Mouse (Mus musculus) heart, embryonic 11.5 days (tissue): ENCODE results near the gene Dlx3. TPM values are rescaled to one million over a fixed set of nuclear protein-coding genes. Genes with fewer than 3 reads are reported as not detected.

Source experiments
- ATAC-seq: fragments of 200-750 bp; cut with Nextera tagmentation; replicated peaks from 2 replicates; pipeline ENCODE4 v1.8.0; 2017; ENCODE audit warnings: moderate library complexity; ENCODE audit not compliant: insufficient number of reproducible peaks, low FRiP score, low TSS enrichment
- H3K27ac ChIP-seq: fragments of 300-500 bp; sonication (generic); 2 replicates; pipeline ENCODE4 v1.5.1; 2014; ENCODE audit warnings: mild to moderate bottlenecking, low read depth, low read length
- H3K27me3 ChIP-seq: fragments of 300-500 bp; sonication (generic); 2 replicates; pipeline ENCODE4 v1.6.1; 2014; ENCODE audit warnings: mild to moderate bottlenecking, low read length, mixed read lengths; ENCODE audit not compliant: control insufficient read depth, insufficient read depth
- H3K36me3 ChIP-seq: fragments of 300-500 bp; sonication (generic); 2 replicates; pipeline ENCODE4 v1.6.1; 2014; ENCODE audit warnings: mild to moderate bottlenecking, low read length, moderate library complexity, mixed read lengths; ENCODE audit not compliant: control insufficient read depth, insufficient read depth
- H3K4me1 ChIP-seq: fragments of 300-500 bp; sonication (generic); 2 replicates; pipeline ENCODE4 v1.6.1; 2014; ENCODE audit warnings: low read length; ENCODE audit not compliant: control insufficient read depth, insufficient read depth
- H3K4me2 ChIP-seq: fragments of 300-500 bp; sonication (generic); 2 replicates; pipeline ENCODE4 v1.6.1; 2014; ENCODE audit warnings: mild to moderate bottlenecking, moderate library complexity
- H3K4me3 ChIP-seq: fragments of 300-500 bp; sonication (generic); 2 replicates; pipeline ENCODE4 v1.5.1; 2014; ENCODE audit warnings: low read depth, low read length
- H3K9ac ChIP-seq: fragments of 300-500 bp; sonication (generic); 2 replicates; pipeline ENCODE4 v1.6.1; 2014; ENCODE audit warnings: mild to moderate bottlenecking, low read depth, low read length, moderate library complexity
- H3K9me3 ChIP-seq: fragments of 300-500 bp; sonication (generic); replicated peaks from 2 replicates; pipeline ENCODE4 v1.6.1; 2016; ENCODE audit warnings: low read length; ENCODE audit not compliant: control insufficient read depth
- WGBS: fragments of 180-500 bp; shearing (Covaris S2); extraction: QIAGEN DNeasy Blood & Tissue Kit; methylation state at CpG from one replicate; pipeline ENCODE4 v1.1.7; 2014; ENCODE audit not compliant: insufficient replicate concordance; 5-methylcytosine and 5-hydroxymethylcytosine counted together
- polyA plus RNA-seq: library from polyadenylated mRNA; unstranded; fragments of >200 nt; fragmentation: Nextera tagmentation; extraction: Ambion mirVana; gene quantifications from 2 replicates; pipeline ENCODE4 v1.2.1, GENCODE M21; 2014

Gene Dlx3
- polyA plus RNA-seq, 1 experiment from 2014 or later = 0.40 TPM

GRCm38 (mm10) chr11:95085710-95086109 lies 34.2 kb upstream of the Dlx3 start:
- no peak overlapping the region for H3K9ac ChIP-seq
- H3K4me1 ChIP-seq = peaks cover 28% of the 10 kb centered on the region
- H3K36me3 ChIP-seq = no peaks in the 10 kb centered on the region
- H3K27me3 ChIP-seq = no peaks in the 10 kb centered on the region
- no peak overlapping the region for H3K4me3 ChIP-seq
- H3K9me3 ChIP-seq = no peaks in the 10 kb centered on the region
- ATAC-seq = no peak
- no peak overlapping the region for H3K4me2 ChIP-seq
- no peak overlapping the region for H3K27ac ChIP-seq
- 15% methylated on average over 5 of the region's 5 CpGs for WGBS

DNA sequence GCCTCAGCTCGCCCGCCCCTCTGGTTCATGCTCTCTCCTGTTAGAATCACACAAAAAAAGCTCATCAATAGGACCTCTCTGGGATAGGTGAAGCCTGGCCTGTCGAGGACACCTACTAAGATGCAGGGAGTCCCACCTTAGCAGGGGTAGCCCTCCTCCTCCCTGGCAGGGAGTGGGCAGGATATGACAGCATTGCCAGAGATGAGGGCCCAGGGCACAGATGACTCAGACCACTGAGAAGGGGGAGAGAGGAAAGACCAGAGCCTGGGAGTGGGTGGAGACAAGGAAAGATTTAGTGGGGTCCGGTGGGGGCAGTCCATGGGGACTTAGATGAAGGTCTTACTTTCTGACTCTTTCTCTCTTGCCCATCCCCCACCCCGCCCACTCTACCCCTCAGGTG lies 33.7 kb upstream of the Dlx3 start:
- H3K27ac ChIP-seq = no peak overlapping the region
- 35% methylated on average over 5 of the region's 5 CpGs for WGBS
- no peaks in the 10 kb centered on the region for H3K36me3 ChIP-seq
- no peak for ATAC-seq
- no peak overlapping the region for H3K4me3 ChIP-seq
- no peaks in the 10 kb centered on the region for H3K9me3 ChIP-seq
- H3K27me3 ChIP-seq = no peaks in the 10 kb centered on the region
- no peak overlapping the region for H3K4me2 ChIP-seq
- peaks cover 28% of the 10 kb centered on the region for H3K4me1 ChIP-seq
- no peak overlapping the region for H3K9ac ChIP-seq

DNA sequence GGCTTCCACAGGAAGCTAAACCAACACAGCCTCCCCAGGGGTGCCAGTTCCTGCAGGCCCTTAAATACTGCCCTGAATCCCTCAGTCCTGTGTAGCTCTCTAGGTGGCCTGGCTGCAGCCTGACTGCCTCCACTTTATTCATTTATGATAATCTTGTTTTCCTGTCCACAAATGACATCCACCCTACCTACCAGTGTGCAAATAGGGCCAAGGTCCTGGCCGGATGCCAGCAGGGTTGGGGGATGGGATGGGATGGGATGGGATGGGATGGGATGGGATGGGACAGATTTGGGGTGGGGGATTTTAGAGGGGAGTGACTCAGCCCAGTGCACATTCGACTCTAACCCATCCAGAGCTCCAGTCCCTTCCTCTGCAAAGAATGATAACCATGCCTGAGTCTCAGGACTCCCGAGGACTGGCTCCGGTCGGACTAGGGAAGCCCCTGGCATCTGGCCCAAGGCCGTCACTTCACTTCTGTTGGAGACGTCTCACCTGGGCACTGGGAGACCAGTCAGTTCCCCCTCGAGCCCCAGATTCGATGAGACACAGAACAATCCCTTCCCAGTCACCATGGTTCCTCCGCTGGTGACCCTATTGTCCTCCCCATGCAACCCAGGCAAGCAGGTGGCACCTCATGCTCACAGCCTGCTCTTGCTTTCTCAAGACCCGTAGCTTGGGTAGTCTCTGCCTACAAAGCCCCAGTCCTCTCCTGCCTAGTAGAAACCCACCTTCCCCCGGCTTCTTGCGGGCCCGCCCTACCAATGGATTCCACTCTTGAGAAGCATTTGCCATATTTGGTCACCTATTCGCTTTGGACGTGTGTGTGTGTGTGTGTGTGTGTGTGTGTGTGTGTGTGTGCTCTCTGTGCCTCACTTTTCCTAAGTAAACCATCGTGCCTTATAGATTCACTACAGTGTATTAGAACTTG lies 32.4 kb upstream of the Dlx3 start:
- Histone ChIP-seq H3K4me1 (peaks cover 28% of the 10 kb centered on the region), H3K36me3 (no peaks in the 10 kb centered on the region), H3K9me3 (no peaks in the 10 kb centered on the region), H3K27ac (no peak overlapping the region), H3K27me3 (no peaks in the 10 kb centered on the region), H3K9ac (no peak overlapping the region), H3K4me2 (no peak overlapping the region), H3K4me3 (no peak overlapping the region)
- 0 out of 2 replicates have a peak, but pooled peaks have one; percentile 22 for ATAC-seq
- 42% methylated on average over 17 of the region's 17 CpGs for WGBS

DNA sequence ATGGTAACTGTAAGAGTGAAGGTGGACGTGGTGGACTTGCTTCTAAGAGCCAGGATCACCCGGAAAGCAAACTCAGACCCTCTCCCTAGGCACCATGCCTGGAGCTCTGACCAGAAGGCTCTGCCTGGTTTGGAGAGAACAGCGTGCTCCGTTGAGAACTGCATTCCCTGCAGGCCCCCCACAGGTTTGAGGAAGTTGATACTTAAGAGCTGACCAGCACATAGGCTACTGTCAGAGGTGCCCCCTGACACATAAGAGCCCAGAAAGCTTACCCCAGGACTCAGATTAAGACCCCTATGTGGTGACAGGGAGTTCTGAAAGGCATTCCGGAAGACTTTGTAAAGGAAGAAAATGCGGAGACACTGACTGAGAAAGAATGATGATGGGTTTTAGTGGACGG lies 31.6 kb upstream of the Dlx3 start:
- H3K4me1 ChIP-seq = peaks cover 28% of the 10 kb centered on the region
- 42% methylated on average over 7 of the region's 7 CpGs for WGBS
- no peak overlapping the region; the same call in 1 of the 2 replicates for H3K27ac ChIP-seq

DNA sequence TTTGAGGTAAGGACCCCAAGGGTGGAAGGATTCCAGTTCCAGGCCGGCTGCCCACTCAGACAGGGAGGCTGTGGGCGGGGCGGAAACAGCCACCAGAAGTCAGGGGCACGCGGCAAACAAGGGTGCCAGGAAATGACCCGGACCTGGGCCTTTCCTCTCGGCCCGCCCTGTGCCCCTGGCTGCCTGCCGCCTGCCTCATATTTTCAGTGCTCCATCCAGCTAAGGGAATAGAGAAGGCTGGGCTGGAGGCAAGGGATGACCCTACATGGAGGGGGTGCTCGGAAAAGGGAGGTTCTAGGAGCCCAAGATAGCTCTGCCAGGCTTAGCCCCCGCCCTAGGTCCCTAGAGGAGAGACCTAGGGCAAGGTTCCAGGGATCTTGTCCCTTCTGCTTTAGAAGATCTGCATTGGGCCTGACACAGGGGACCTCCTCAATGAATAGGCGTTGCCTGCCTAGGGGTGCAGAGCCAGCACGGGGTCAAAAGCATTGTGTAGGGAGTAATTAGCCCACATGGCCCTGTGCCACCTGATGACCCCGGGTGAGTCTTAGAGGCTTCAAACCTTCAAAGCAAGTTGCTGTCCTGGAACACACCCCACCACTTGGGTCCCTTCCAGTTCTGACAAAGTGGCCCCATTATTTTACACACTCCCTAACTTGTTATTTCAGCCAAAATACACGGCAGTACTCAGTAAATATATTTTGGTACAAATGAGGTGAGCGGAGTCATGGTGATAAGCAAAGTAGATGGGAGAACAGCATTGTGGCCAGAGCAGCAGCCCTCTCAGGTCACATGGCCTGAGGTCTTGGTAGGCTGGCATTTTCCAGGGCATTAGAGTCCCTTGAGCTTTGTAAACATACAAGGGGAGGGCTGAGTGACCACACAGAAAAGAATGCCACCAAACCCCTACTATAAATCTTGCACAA lies 30.8 kb upstream of the Dlx3 start:
- Histone ChIP-seq H3K27me3 (no peaks in the 10 kb centered on the region), H3K4me1 (peaks cover 28% of the 10 kb centered on the region), H3K36me3 (no peaks in the 10 kb centered on the region), H3K4me3 (no peak overlapping the region), H3K9ac (0 out of 2 replicates have a peak overlapping the region, but pooled peaks have one; percentile 16), H3K27ac (no peak overlapping the region; the same call in 1 of the 2 replicates), H3K9me3 (no peaks in the 10 kb centered on the region), H3K4me2 (no peak overlapping the region; the same call in 1 of the 2 replicates)
- ATAC-seq = no peak
- WGBS = 67% methylated on average over 16 of the region's 16 CpGs

More for the DNA sequence above, 31.6 kb upstream of the Dlx3 start:
- Histone ChIP-seq H3K27me3 (no peaks in the 10 kb centered on the region), H3K9me3 (no peaks in the 10 kb centered on the region), H3K4me2 (no peak overlapping the region), H3K9ac (no peak overlapping the region), H3K36me3 (no peaks in the 10 kb centered on the region), H3K4me3 (no peak overlapping the region)
- ATAC-seq = no peak

- H3K4me3 ChIP-seq = no peak overlapping the region
- 60% methylated on average over 5 of the region's 5 CpGs for WGBS
- H3K9ac ChIP-seq = no peak overlapping the region
- ATAC-seq = no peak
- no peaks in the 10 kb centered on the region for H3K27me3 ChIP-seq
- peaks cover 21% of the 10 kb centered on the region for H3K4me1 ChIP-seq
- no peaks in the 10 kb centered on the region for H3K36me3 ChIP-seq
- no peaks in the 10 kb centered on the region for H3K9me3 ChIP-seq
- no peak overlapping the region for H3K4me2 ChIP-seq
- H3K27ac ChIP-seq = no peak overlapping the region
Observed at GRCm38 (mm10) chr11:95093077-95093476, 26.8 kb upstream of the Dlx3 start.

DNA sequence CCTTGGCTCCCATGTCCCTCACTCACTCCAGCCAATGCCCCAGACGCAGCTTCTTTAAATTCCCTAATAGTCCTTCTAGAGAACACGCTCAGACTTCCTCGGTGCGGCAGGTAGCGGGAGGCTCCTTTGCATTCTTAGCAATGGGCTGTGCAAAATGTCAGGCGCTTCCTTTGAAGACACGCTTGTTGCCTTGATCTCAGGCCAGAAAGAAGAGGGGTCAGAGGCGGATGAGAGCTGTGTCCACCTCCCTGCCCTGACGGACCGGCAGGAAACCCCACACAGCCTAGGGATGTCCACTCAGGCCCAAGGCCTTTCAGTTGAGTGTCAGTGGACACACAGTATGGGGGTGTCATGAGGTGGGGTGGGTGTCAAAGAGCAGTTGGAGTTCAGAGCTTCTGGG lies 24.3 kb upstream of the Dlx3 start:
- Histone ChIP-seq H3K4me1 (peaks cover 10% of the 10 kb centered on the region), H3K4me3 (no peak overlapping the region), H3K27me3 (no peaks in the 10 kb centered on the region), H3K9ac (no peak overlapping the region), H3K4me2 (no peak overlapping the region), H3K9me3 (no peaks in the 10 kb centered on the region), H3K27ac (no peak overlapping the region), H3K36me3 (no peaks in the 10 kb centered on the region)
- no peak for ATAC-seq
- 85% methylated on average over 10 of the region's 10 CpGs for WGBS

DNA sequence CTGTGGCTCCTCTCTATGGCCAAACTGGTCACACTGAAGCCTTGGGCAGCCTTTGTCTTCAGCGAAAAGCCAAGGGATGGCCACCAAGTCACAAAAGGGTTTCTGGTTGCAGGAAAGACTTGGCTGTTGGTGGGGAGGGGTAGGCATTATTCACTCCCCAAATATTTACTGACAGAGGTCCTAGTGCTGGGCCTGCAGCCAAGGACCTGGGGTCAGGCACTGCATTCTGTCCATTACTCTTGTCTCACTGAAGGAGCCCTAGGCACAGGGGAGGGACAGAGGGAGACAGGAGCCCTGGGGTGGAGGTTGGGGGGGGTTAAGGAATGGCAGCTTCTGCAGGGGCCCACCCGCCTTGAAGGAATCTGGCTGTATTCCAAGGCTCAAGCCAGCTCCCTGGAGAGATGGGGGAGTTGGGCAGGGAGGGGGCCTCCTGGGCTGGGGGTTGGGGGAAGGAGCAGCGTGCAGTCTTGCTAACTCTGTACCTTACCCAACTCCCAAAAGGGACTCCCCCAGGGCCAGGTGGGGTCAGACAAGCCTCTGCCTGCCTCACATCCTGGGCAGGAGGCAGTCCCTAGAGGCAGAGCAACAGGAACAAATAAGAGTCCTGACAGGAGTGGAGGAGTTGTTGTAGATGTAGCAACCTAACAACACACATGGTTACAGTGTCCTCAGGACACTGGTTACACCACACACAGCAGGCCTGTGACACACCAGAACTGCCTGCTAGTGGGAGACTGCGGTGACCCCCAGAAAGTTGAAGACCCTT lies 23.1 kb upstream of the Dlx3 start:
- Histone ChIP-seq H3K27me3 (no peaks in the 10 kb centered on the region), H3K9ac (no peak overlapping the region), H3K4me2 (0 out of 2 replicates have a peak overlapping the region, but pooled peaks have one; percentile 4), H3K9me3 (no peaks in the 10 kb centered on the region), H3K4me3 (no peak overlapping the region), H3K27ac (0 out of 2 replicates have a peak overlapping the region, but pooled peaks have one; percentile 15), H3K36me3 (no peaks in the 10 kb centered on the region), H3K4me1 (peaks cover 10% of the 10 kb centered on the region)
- ATAC-seq = peak; percentile 14; the same call in 1 of the 2 replicates
- WGBS = 41% methylated on average over 4 of the region's 4 CpGs
